Mouse (Mus musculus): ENCODE results near the gene Omt2b.
"Not testable (repeated sequence)": the region's sequence is repeated elsewhere in the genome, so short reads cannot be mapped to it uniquely, and the experiment has no call there.

Omt2b gene

DNA sequence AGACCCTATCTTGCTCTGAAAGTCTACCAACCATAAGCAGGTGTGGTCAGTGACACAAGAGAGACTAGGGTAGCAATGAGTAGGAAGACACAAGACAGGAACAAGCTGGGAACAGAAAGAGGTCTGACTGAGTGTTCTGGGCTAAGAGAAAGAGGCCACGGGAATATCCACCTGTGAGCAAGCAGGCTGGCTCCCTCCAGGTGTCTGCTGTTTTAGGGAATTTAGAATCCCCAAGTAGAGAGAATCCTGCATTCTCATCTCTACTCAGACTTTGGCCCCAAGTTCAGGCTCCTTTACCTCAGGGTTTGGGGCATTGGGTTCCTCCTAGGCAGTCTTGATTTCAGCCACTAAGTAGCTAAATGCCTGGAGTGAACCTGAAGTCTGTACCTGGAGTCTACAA, at the start of gene Omt2b:
Omt2b (plus strand) TSS at position 301 of the 400 bp plus-strand sequence.
- DNase-seq (ENCODE audit: low spot score in 2 of 2): not testable (repeated sequence)

DNA sequence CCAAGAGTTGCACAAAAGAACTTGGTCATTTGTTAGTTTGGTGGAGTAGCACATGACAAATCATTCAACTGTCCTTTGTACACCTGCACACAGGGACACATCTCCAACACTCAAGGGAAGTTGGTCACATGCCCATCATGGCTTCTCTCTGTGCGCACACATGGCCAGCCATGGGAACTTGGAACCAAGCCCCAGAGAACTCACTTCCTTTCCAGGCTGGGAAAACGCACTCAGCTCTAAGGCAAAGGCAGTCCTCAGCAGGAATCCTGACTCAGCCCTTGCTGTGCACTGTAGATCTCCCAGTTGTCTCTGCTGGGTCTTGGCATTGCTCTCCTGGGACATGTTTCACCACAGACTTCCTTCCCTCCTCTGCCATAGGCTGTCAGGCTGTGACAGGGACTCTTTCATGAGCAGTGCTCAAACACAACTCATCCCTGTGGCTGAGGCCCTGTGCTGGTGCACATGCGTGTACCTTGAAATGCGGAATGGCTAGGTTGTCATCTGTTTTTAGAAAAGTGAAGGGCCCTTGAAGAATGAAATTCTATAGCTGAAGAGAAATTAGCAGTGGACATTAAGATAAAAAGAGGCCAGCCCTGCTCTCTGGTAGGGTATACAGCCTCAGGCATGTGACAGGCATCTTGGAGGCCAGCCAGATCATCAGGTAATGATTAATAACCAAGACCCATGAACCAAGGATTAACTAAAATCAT, 45.2 kb upstream of the Omt2b start:
- peak; percentile 10 to 20 for DNase-seq (ENCODE audit: low spot score in 2 of 2)

- not testable (repeated sequence) for DNase-seq (ENCODE audit: low spot score in 2 of 2)
These were observed 38.3 kb upstream of the Omt2b start for GRCm38 (mm10) chr9:78289063-78289462.

- DNase-seq (ENCODE audit: low spot score in 2 of 2): not testable (repeated sequence)
These were observed 37.7 kb upstream of the Omt2b start, which contains the start of gene Gm10639 for GRCm38 (mm10) chr9:78289723-78290122. Gm10639 (plus strand) TSS chr9:78289923.

DNA sequence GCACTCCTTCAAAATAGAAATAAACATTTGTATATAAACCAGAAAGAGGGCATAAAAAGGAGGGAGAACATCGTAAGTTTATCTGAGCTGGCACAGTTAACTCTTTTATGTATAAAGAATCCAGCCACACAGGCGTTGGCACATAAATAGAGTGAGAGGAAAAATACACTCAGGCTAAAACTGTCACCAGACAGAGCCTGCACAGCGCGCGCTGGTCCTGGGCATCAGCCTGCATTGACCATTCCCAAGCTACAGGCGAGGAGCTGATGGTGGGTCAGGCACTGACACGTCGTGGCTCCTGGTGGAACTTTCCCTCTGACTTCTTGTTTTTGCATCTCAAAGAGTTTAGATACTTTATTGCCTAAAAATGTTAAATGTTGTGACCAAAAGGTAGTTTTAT, 34.9 kb upstream of the Omt2b start:
- not testable (repeated sequence) for DNase-seq (ENCODE audit: low spot score in 2 of 2)

- DNase-seq (ENCODE audit: low spot score in 2 of 2): not testable (repeated sequence)
These were observed 33.7 kb upstream of the Omt2b start for GRCm38 (mm10) chr9:78293683-78294082.

DNA sequence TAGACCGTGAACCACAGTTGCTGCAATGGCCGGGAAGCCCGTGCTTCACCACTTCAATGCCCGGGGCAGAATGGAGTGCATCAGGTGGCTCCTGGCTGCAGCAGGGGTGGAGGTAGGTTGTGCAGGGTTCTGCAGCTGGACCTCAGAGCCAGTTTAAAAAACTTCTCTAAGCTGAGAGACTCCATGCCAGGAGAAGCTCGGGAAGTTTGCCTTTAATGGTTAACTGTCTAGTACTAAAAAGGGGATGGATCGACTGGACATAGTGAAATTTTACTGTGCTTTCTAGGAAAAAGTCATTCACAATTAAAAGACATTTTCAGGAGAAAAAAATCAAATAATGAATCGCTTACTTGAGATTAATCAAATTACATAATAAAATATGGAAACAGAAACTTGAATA, 32.6 kb upstream of the Omt2b start:
- DNase-seq (ENCODE audit: low spot score in 2 of 2): not testable (repeated sequence)

DNA sequence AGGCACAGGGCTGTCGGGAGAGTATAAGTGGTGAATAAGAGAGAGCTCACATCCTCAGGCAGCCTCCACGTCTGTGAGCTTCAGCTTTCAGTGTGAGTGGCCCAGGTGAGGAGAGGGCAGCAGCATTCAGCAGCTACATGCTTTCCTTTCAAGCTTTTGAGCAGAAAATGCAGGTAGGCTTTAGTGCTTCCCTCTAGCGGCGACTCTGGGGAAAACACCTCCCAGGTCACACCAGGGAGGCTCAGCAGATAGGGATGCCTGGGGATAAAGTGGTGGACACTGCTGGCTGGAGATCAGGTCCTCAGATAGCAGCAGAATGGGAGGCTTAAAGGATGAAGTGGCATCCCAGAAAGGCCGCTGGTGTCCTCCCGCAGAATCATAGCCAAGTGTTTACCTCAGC, 31.3 kb upstream of the Omt2b start:
- DNase-seq (ENCODE audit: low spot score in 2 of 2): peak; percentile 31 to 38

- DNase-seq (ENCODE audit: low spot score in 2 of 2): no peak
These were observed 29.2 kb upstream of the Omt2b start for GRCm38 (mm10) chr9:78298232-78298631.

- DNase-seq (ENCODE audit: low spot score in 2 of 2): not testable (repeated sequence)
These were observed 28.2 kb upstream of the Omt2b start for GRCm38 (mm10) chr9:78299143-78299542.

DNA sequence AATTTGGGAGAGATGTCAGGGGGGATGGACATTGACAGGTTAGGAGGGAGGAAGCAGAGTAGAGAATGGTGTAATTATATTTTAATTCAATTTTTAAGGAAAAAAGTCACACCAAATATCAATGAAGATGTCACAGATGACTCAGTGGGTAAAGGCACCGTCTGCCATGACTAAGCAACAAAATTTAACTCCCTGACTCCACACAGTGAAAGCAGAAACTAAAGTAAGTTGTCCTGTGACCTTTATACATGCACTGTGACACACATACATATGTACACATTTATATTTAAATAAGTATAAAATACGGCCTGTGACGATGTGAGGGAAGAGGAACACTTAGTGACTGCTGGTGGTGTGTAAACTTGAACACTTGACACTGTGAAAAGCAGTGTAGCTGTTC, 19.3 kb upstream of the Omt2b start:
- not testable (repeated sequence) for DNase-seq (ENCODE audit: low spot score in 2 of 2)

GRCm38 (mm10) chr9:78314696-78315095, 12.7 kb upstream of the Omt2b start, which contains the start of gene Omt2a:
Omt2a (minus strand) TSS chr9:78314796.
- DNase-seq (ENCODE audit: low spot score in 2 of 2): no peak

DNA sequence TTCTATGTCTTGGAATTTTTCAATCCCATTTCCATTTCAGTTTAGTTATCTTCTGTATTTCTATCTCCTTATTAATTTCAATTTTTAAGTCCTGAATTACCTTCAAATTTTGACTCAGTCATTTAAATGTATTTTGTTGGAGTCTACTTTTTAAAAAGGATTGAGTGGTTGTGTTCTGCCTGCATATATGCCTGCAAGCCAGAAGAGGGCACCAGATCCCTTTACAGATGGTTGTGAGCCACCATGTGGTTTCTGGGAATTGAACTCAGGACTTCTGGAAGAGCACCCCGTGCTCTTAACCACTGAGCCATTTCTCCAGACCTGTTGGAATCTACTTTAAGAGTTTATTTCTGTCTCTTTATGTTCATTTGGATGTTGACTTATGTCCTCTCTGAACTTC, 7.9 kb upstream of the Omt2b start:
- DNase-seq (ENCODE audit: low spot score in 2 of 2): no peak

DNA sequence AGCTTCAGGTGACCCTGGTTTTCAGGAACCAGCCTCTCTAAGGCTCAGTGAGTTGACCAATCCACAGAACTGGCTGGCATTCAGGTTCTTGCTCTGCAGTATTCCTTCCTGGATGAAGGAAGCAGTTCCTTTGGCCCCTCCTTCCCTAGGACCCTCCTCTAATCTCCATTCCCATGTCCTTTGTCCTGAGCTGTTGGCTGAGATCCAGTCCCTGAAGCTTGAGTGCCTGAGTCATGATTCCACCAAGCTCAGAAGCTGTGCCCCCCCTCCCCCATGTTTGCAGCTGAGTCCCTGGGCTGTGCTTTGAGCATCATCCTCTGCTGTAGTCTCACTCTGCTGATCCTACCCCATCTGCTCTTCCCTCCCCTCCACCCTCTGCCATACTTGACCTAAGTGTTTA, 9.7 kb downstream of the Omt2b start:
- DNase-seq (ENCODE audit: low spot score in 2 of 2): not testable (repeated sequence)

GRCm38 (mm10) chr9:78340324-78340723, 12.9 kb downstream of the Omt2b start:
- peak in 1 of 2 experiments; percentile 28 for DNase-seq (ENCODE audit: low spot score in 2 of 2)

DNA sequence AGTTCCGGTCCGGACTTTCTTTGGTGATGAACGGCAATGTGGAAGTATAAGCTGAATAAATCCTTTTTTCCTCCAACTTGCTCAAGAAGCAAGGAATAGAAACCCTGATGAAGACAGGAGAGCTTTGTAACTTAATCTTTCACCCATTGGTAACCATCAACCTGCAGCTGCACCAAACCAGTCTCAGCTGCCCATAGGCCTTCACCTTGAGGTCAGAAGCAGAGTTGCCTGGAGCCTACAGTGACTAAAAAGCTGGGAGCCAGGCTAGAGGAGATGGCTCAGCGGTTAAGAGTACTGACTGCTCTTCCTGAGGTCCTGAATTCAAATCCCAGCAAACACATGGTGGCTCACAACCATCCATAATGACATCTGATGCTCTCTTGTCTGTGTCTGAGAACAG, 15.1 kb downstream of the Omt2b start:
- not testable (repeated sequence) for DNase-seq (ENCODE audit: low spot score in 2 of 2)

DNA sequence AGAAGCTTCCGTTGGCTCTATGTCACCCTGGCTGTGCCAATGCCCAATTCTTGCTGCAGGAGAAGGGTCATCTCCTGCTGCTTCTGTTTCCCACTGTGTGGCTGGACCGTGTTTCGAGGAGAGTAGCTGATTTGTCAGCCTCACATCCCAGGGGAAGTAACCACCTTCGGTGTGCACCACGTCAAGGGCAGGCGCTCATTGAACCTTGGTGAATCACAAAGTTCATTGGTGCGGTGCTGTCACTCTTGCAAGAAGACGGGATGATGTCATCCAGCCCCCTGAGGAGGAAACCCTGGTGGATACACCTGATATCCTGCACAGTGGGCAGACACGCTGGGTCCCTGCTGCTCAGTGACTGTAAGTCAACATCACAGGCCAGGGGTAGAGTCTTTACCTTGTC, 15.7 kb downstream of the Omt2b start:
- not testable (repeated sequence) for DNase-seq (ENCODE audit: low spot score in 2 of 2)

GRCm38 (mm10) chr9:78345235-78345634, 17.8 kb downstream of the Omt2b start:
- not testable (repeated sequence) for DNase-seq (ENCODE audit: low spot score in 2 of 2)

DNA sequence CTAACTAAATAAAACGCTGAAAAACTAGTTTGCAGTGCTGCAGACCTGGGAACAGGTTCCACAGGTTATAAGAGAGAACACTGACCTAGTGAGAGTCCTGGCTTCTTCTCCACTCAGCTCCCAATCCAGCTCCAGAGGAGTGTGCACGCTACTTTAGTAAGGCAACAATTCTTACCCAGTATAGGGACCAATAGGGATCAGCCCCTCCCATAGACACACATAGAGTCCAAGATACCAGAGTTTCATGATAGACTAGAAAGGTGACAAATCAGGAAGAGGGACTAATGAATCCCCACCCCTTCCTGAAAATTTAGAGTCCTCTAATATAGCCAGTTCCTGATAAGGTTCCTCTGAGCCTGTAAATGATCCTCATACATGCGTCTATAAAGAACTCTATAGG, 19.6 kb downstream of the Omt2b start:
- peak in 1 of 2 experiments; percentile 5 for DNase-seq (ENCODE audit: low spot score in 2 of 2)

DNA sequence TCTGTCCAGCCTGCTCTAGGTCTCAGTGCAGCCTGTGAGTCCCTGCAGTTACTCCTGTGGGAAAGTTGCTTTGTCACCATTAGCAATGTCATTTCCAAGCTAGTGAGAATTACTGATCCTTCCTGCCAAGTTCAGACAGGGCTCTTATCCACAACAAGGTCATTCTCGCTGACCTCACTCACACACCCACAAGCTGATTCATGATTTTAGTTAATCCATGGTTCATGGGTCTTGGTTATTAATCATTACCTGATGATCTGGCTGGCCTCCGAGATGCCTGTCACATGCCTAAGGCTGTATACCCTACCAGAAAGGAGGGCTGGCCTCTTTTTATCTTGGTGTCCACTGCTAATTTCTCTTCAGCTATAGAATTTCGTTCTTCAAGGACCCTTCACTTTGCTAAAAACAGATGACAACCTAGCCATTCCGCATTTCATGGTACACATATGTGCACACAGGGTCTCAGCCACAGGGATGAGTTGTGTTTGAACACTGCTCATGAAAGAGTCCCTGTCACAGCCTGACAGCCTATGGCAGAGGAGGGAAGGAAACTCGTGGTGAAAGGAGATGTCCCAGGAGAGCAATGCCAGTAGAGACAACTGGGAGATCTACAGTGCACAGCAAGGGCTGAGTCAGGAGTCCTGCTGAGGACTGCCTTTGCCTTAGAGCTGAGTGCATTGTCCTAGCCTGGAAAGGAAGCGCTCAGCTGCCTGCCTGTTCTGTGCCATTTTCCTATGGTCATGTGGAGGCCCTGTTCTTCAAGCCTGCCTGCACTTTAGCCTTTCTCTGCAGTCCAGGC, 21.0 kb downstream of the Omt2b start:
- DNase-seq (ENCODE audit: low spot score in 2 of 2): peak; percentile 58

- not testable (repeated sequence) for DNase-seq (ENCODE audit: low spot score in 2 of 2)
These were observed 21.8 kb downstream of the Omt2b start for GRCm38 (mm10) chr9:78349141-78349540.

DNA sequence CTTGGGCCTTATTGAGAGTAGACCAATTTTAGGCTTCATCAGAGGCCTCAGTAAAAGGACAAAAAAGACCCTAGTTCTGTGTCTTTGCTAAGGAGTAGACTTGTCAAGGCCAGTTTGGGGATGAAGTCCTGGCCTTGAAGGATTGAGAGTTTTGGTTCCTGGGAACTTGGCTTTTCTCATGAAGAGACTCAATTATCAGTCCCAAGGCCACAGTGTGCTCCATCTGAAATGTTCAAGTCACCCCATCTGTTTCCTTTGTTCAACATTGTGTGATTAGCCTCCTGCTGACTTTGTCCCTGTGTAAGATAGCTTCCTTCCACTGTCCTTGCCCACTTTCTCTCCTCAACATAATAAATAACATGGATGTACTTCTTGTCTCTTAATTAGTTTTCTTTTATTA, 22.6 kb downstream of the Omt2b start:
- not testable (repeated sequence) for DNase-seq (ENCODE audit: low spot score in 2 of 2)

Measured in urinary bladder, postnatal 36 days (tissue).